Mouse (Mus musculus): ENCODE results near the gene Cenpb. TPM values are rescaled to one million over a fixed set of nuclear protein-coding genes. Genes with fewer than 3 reads are reported as not detected.
"Not testable (repeated sequence)": the region's sequence is repeated elsewhere in the genome, so short reads cannot be mapped to it uniquely, and the experiment has no call there.

Gene Cenpb
- 9.3 and 10.3 TPM in 2 replicates for polyA plus RNA-seq (2014; fragmentation: Nextera tagmentation; extraction: Ambion mirVana)

DNA sequence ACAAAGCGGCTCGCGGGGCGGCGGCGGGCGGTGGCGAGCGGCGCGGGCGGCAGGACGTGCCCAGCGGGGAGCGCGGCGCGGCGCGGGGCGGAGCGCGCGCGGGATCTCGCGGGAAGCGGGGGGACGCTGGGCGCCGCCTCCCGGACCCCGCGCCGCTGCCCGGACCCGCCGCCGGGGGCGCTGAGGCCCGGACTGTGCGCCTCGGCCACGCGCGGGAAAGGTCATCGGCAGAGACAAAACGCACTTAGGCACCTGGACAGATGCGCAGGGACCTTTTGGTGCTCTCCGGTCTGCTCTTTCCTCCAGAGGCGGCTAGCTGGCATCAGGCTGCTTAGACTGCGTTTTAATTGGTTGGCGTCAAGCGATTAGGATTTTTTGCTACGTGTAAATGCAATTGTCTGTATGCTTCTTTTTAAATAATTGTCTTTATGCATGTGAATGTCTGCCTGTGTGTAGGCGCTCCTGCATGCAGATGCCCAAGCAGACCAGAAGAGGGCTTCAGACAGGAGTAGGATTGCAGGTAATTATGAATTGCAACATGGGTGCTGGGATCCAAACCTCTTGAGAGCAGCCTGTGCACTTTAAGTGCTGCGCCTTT lies at the start of gene Cenpb:
Gene Cenpb, minus strand, starts transcription at position 78 of the 598 bp plus-strand sequence.
- DNase-seq (ENCODE audit: low spot score) (peak; percentile 89), ATAC-seq (ENCODE audit: low FRiP score) (peak; percentile 88)
- peaks cover 11% of the 10 kb centered on the region; the same call in 1 of the 2 replicates for H3K36me3 ChIP-seq (replicated peaks; ENCODE audit: control insufficient read depth, insufficient read depth)
- H3K27me3 ChIP-seq (ENCODE audit: control insufficient read depth, insufficient read depth, low read length), result no peaks in the 10 kb centered on the region
- 2% methylated on average over 45 of the region's 57 CpGs for WGBS
- peak within 1 kb of the TSS; percentile 97 for H3K27ac ChIP-seq
- H3K4me1 ChIP-seq (replicated peaks; ENCODE audit: control insufficient read depth, insufficient read depth, low read length), result peaks cover 33% of the 10 kb centered on the region
- peak within 1 kb of the TSS; percentile 99 for H3K4me2 ChIP-seq (replicated peaks)
- peak within 1 kb of the TSS; percentile 73 for H3K4me3 ChIP-seq (replicated peaks; ENCODE audit: low read length)
- H3K9me3 ChIP-seq (ENCODE audit: control insufficient read depth, low read length), result no peaks in the 10 kb centered on the region
- peak within 1 kb of the TSS; percentile 86 for H3K9ac ChIP-seq

DNA sequence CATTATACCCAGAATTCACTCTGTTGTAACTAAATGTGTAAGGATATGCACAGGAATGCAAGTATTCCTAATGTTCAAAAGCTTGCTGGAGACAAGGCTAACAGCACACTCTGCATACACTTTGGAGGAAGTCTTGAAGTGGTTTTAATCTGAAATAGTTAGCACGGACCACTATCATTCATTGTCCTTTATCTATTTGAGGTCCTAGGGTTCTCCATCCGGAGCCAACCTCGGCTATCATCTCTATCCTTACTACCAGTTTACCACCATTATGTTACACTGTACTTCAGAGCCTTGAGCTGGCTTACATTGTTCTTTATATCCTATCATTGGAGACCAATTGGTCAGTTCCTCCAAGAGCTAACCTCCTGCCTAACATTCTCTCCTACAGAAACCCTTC lies 47.4 kb upstream of the Cenpb start:
- Histone ChIP-seq H3K4me3 (replicated peaks; ENCODE audit: low read length) (no peak overlapping the region), H3K27ac (no peak overlapping the region), H3K4me1 (replicated peaks; ENCODE audit: control insufficient read depth, insufficient read depth, low read length) (no peaks in the 10 kb centered on the region), H3K27me3 (ENCODE audit: control insufficient read depth, insufficient read depth, low read length) (no peaks in the 10 kb centered on the region), H3K9me3 (ENCODE audit: control insufficient read depth, low read length) (no peaks in the 10 kb centered on the region), H3K36me3 (replicated peaks; ENCODE audit: control insufficient read depth, insufficient read depth) (no peaks in the 10 kb centered on the region), H3K4me2 (replicated peaks) (no peak overlapping the region), H3K9ac (no peak overlapping the region)
- DNase-seq (ENCODE audit: low spot score), result no peak
- WGBS, result 89% methylated on average over 3 of the region's 3 CpGs
- ATAC-seq (ENCODE audit: low FRiP score), result no peak

GRCm38 (mm10) chr2:131226669-131227068 lies 46.8 kb upstream of the Cenpb start:
- 86% methylated on average over 2 of the region's 2 CpGs for WGBS

GRCm38 (mm10) chr2:131225178-131225577 lies 45.3 kb upstream of the Cenpb start:
- Histone ChIP-seq H3K4me3 (replicated peaks; ENCODE audit: low read length) (no peak overlapping the region), H3K36me3 (replicated peaks; ENCODE audit: control insufficient read depth, insufficient read depth) (no peaks in the 10 kb centered on the region), H3K27me3 (ENCODE audit: control insufficient read depth, insufficient read depth, low read length) (no peaks in the 10 kb centered on the region), H3K27ac (no peak overlapping the region), H3K9me3 (ENCODE audit: control insufficient read depth, low read length) (no peaks in the 10 kb centered on the region), H3K9ac (no peak overlapping the region), H3K4me1 (replicated peaks; ENCODE audit: control insufficient read depth, insufficient read depth, low read length) (no peaks in the 10 kb centered on the region), H3K4me2 (replicated peaks) (no peak overlapping the region)
- WGBS, result 87% methylated on average over 6 of the region's 6 CpGs
- DNase-seq (ENCODE audit: low spot score) (no peak), ATAC-seq (ENCODE audit: low FRiP score) (no peak)

More at GRCm38 (mm10) chr2:131226669-131227068, 46.8 kb upstream of the Cenpb start:
- not testable (repeated sequence) for H3K4me2 ChIP-seq (replicated peaks); H3K9me3 ChIP-seq (ENCODE audit: control insufficient read depth, low read length); H3K9ac ChIP-seq; H3K4me1 ChIP-seq (replicated peaks; ENCODE audit: control insufficient read depth, insufficient read depth, low read length); H3K27ac ChIP-seq; ATAC-seq (ENCODE audit: low FRiP score); H3K36me3 ChIP-seq (replicated peaks; ENCODE audit: control insufficient read depth, insufficient read depth); DNase-seq (ENCODE audit: low spot score); H3K27me3 ChIP-seq (ENCODE audit: control insufficient read depth, insufficient read depth, low read length); H3K4me3 ChIP-seq (replicated peaks; ENCODE audit: low read length)

DNA sequence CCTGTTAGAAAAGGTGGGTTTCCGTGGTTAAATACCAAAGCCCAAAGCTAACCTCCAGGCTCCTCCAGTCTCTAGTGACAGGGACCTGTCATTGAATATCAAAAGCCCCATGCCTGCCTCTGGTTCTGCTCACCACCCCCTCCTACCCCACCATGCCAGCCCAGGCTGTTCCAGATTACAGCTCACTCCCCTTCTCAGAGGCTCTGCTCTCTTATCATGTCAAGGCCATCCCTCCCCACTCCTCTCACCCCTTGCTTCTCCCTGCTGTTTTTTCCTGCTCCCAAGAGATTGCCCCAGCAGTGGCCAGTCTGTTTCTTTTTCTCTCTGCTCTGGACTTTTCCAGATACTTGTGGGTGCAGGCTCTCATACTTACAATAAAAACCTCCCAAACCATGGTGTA lies 43.7 kb upstream of the Cenpb start:
- no peaks in the 10 kb centered on the region for H3K36me3 ChIP-seq (replicated peaks; ENCODE audit: control insufficient read depth, insufficient read depth)

GRCm38 (mm10) chr2:131222562-131222961 lies 42.7 kb upstream of the Cenpb start:
- 53% methylated on average over 5 of the region's 5 CpGs for WGBS
- no peak overlapping the region for H3K4me2 ChIP-seq (replicated peaks)
- DNase-seq (ENCODE audit: low spot score), result no peak
- H3K36me3 ChIP-seq (replicated peaks; ENCODE audit: control insufficient read depth, insufficient read depth), result no peaks in the 10 kb centered on the region
- no peaks in the 10 kb centered on the region for H3K4me1 ChIP-seq (replicated peaks; ENCODE audit: control insufficient read depth, insufficient read depth, low read length)
- no peaks in the 10 kb centered on the region for H3K27me3 ChIP-seq (ENCODE audit: control insufficient read depth, insufficient read depth, low read length)
- H3K9ac ChIP-seq, result no peak overlapping the region
- H3K4me3 ChIP-seq (replicated peaks; ENCODE audit: low read length), result no peak overlapping the region
- no peak overlapping the region for H3K27ac ChIP-seq
- ATAC-seq (ENCODE audit: low FRiP score), result no peak
- H3K9me3 ChIP-seq (ENCODE audit: control insufficient read depth, low read length), result no peaks in the 10 kb centered on the region

More for the DNA sequence above, 43.7 kb upstream of the Cenpb start:
- no peak overlapping the region for H3K4me3 ChIP-seq (replicated peaks; ENCODE audit: low read length)
- no peak overlapping the region for H3K9ac ChIP-seq
- H3K27ac ChIP-seq, result no peak overlapping the region
- ATAC-seq (ENCODE audit: low FRiP score), result no peak
- no peaks in the 10 kb centered on the region for H3K27me3 ChIP-seq (ENCODE audit: control insufficient read depth, insufficient read depth, low read length)
- H3K9me3 ChIP-seq (ENCODE audit: control insufficient read depth, low read length), result no peaks in the 10 kb centered on the region
- 77% methylated on average over 1 of the region's 1 CpGs for WGBS
- no peaks in the 10 kb centered on the region for H3K4me1 ChIP-seq (replicated peaks; ENCODE audit: control insufficient read depth, insufficient read depth, low read length)
- no peak for DNase-seq (ENCODE audit: low spot score)
- H3K4me2 ChIP-seq (replicated peaks), result no peak overlapping the region

GRCm38 (mm10) chr2:131221853-131222515 lies 42.1 kb upstream of the Cenpb start:
- Histone ChIP-seq H3K36me3 (replicated peaks; ENCODE audit: control insufficient read depth, insufficient read depth) (no peaks in the 10 kb centered on the region), H3K27ac (no peak overlapping the region), H3K27me3 (ENCODE audit: control insufficient read depth, insufficient read depth, low read length) (no peaks in the 10 kb centered on the region), H3K9ac (no peak overlapping the region), H3K4me3 (replicated peaks; ENCODE audit: low read length) (no peak overlapping the region), H3K4me1 (replicated peaks; ENCODE audit: control insufficient read depth, insufficient read depth, low read length) (no peaks in the 10 kb centered on the region), H3K9me3 (ENCODE audit: control insufficient read depth, low read length) (no peaks in the 10 kb centered on the region), H3K4me2 (replicated peaks) (no peak overlapping the region)
- DNase-seq (ENCODE audit: low spot score) (no peak), ATAC-seq (ENCODE audit: low FRiP score) (no peak)
- 73% methylated on average over 3 of the region's 3 CpGs for WGBS

DNA sequence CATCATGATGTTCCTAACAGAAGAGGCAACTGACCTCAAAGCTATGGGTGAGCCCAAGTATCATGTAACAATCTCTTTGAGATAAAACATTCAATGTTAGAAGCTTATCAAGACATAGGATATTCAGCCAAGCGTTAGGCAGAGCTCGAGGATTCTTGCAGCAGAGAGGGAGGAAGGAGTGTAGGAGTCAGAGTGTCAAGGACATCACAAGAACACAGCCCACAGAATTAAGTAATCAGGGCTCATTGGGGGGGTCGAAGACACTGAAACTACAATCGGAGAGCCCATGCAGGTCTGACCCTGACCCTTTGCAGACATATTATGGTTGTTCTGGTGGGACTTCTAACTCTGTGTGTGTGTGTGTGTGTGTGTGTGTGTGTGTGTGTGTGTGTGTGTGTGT lies 40.2 kb upstream of the Cenpb start:
- H3K9me3 ChIP-seq (ENCODE audit: control insufficient read depth, low read length), result no peaks in the 10 kb centered on the region
- H3K9ac ChIP-seq, result no peak overlapping the region
- H3K27ac ChIP-seq, result no peak overlapping the region
- H3K4me2 ChIP-seq (replicated peaks), result no peak overlapping the region
- no peak overlapping the region for H3K4me3 ChIP-seq (replicated peaks; ENCODE audit: low read length)
- DNase-seq (ENCODE audit: low spot score) (no peak), ATAC-seq (ENCODE audit: low FRiP score) (no peak)
- H3K4me1 ChIP-seq (replicated peaks; ENCODE audit: control insufficient read depth, insufficient read depth, low read length), result no peaks in the 10 kb centered on the region
- no peaks in the 10 kb centered on the region for H3K36me3 ChIP-seq (replicated peaks; ENCODE audit: control insufficient read depth, insufficient read depth)
- H3K27me3 ChIP-seq (ENCODE audit: control insufficient read depth, insufficient read depth, low read length), result no peaks in the 10 kb centered on the region
- WGBS, result 83% methylated on average over 4 of the region's 4 CpGs

GRCm38 (mm10) chr2:131215941-131216858 lies 36.3 kb upstream of the Cenpb start:
- DNase-seq (ENCODE audit: low spot score) (no peak), ATAC-seq (ENCODE audit: low FRiP score) (no peak)
- Histone ChIP-seq H3K27me3 (ENCODE audit: control insufficient read depth, insufficient read depth, low read length) (no peaks in the 10 kb centered on the region), H3K4me2 (replicated peaks) (no peak overlapping the region), H3K36me3 (replicated peaks; ENCODE audit: control insufficient read depth, insufficient read depth) (peaks cover 10% of the 10 kb centered on the region), H3K4me1 (replicated peaks; ENCODE audit: control insufficient read depth, insufficient read depth, low read length) (peaks cover 5% of the 10 kb centered on the region), H3K9ac (no peak overlapping the region), H3K27ac (no peak overlapping the region), H3K4me3 (replicated peaks; ENCODE audit: low read length) (no peak overlapping the region), H3K9me3 (ENCODE audit: control insufficient read depth, low read length) (no peaks in the 10 kb centered on the region)
- WGBS, result 87% methylated on average over 7 of the region's 7 CpGs

Data from hindbrain, embryonic 14.5 days (tissue).